Mouse (Mus musculus) spleen, postnatal 36 days (tissue): ENCODE results near the gene Cyp2j8.
"Not testable (repeated sequence)": the region's sequence is repeated elsewhere in the genome, so short reads cannot be mapped to it uniquely, and the experiment has no call there.

ENCODE experiments used
- DNase-seq, 2 experiments: peaks; one replicate each; pipeline ENCODE4 v3.0.0; 2022; ENCODE audit warnings: low spot score in 2 of 2, mixed read lengths in 1 of 2

Gene Cyp2j8

DNA sequence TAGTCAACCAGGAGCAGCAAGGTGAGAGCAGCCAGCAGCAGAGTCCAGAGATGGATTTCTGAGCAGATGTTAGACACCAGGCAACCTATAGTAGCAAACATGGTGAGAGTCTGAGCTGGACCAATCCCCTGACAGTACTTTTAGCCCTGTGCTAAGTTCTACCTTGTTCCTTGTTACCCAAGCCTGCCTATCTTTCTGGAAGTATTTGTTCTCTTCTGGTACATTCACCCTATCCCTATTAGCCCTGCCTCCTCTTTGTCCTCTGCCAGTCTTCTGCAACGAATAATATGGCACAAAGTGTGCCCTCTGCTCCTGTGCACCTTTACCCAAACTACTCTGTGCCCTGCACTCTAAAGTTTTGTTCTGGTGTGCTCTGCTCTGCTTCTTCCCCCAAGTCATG, at the start of gene Cyp2j8:
Gene Cyp2j8 (minus strand): TSS at position 101 of the 400 bp plus-strand sequence.
- no peak for DNase-seq

DNA sequence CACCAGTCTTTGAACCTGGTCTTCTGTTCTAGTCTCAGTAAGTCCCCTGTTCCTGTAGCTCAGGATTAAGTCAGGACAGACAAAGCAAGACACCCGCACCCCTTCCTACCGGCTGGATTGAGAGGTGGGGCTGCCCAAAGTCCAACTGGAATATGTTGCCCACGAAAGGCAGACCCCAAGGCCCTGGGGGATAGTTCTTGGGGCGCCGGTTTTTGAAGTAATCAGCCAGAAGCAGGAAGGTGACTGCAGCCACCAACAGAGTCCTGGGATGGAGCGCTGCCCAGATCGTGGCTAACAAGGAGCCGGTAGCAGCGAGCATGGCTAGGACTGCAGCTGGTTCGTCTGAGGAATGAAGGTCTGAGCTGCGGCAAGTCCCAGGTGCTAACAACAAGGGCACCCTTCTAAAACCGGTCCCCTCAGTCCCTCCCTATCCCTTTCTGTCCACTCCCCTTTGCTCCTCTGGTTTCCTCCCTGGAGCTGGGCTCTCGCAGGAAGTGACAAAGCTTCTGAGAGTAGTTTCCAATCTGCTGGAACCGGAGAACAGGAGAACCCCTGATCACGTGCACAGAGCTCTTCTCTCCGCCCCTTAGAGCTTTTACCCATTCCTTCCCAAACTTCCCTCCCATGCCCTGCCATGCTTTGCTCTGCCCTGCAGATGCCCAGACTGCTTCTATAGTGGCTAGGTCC, 46.1 kb upstream of the Cyp2j8 start, which contains the start of gene Cyp2j6:
Gene Cyp2j6 (minus strand): TSS at position 529 of the 687 bp plus-strand sequence.
- no peak for DNase-seq

DNA sequence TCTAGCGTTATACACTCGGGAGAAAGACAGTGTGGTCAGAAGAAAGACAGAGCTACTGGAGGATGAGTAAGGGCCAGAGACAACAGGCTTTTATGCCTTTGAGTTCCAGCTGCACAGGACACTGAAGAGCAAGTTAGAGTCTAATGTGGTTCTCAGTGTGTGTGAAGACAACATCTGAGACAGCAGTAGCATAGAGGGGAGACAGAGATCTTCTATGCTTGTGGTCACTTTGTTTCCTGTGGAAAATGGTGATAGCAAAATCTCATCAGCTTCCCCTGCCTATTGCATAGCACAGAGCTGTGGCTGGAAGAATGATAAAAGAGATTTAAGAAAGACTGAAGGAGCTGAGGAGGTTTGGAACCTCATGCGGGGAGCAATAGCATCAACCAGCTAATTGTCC, 44.4 kb upstream of the Cyp2j8 start:
- DNase-seq: no peak

DNA sequence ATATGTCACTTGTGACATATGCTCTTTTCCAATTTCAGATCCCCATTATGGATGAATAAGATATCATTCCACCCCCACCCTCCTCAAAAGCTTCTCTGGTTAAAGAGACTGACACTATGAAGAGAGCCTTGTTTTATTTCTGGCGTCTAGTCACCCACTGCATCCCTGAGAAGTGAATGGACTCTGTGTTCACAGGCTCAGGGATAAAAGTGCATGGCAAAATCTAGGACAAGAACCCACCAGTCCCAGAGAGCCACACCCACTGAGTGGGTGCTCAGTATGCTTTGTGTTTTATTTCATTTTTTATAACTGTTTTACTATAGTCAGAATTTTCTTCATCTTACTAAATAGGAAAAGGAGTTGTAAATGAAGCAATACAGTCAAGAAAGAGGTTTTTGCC, 38.8 kb upstream of the Cyp2j8 start:
- DNase-seq: no peak

DNA sequence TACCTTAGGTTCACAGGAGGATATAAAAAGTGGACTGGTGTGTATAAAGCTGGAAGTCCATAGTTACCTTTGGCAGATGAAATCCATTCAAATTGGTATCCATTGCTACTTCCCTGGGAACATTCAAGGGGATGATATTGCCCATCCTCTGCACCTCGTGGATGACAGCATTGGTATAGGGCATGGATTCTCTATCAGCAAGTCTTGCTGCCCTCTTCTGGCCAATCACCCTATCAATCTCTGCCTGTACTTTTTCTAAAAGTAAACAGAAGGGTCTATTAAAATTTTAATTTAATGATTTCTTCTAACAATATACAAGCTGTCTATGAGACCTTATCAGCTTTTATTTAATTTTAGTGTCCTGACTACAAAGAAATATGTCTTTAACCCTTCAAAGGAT, 18.6 kb upstream of the Cyp2j8 start:
- no peak for DNase-seq

DNA sequence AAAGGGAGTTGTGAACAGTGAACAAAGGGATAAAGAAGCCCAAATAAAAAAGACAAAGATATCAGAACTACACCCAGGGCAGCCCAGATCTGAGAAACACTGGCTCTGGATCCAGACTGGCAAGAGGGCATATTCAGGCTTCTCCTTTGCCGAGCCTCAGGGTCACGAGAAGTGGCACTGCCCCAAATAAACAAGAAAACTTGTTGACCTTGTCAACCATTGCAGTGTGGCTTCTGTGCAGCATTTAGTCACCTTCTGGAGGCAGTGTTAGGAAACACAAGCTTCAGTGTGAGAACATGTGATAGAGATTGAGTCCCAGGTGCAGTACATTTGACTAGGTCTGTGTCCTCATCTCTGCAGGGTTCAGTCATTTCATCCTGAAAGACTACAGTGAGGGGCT, 15.1 kb upstream of the Cyp2j8 start:
- no peak for DNase-seq

DNA sequence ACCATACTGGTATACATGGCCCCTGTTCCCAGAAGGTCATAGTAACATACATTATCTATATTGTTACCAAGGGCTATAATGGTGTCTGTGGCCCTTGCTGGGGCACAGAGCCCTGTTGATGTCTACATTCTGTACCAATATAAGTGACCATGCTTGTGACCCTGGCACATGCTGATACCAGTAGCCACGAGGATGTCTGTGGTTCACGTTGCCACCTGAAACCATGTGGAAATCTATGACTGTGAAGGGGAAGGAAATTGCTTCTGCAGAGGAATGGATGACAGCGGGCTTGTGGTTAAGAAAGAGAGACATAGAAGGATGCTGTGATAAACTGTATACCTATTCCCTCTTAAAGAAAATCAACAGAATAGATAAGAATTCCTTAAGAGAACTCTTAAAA, 2.9 kb upstream of the Cyp2j8 start:
- no peak for DNase-seq

DNA sequence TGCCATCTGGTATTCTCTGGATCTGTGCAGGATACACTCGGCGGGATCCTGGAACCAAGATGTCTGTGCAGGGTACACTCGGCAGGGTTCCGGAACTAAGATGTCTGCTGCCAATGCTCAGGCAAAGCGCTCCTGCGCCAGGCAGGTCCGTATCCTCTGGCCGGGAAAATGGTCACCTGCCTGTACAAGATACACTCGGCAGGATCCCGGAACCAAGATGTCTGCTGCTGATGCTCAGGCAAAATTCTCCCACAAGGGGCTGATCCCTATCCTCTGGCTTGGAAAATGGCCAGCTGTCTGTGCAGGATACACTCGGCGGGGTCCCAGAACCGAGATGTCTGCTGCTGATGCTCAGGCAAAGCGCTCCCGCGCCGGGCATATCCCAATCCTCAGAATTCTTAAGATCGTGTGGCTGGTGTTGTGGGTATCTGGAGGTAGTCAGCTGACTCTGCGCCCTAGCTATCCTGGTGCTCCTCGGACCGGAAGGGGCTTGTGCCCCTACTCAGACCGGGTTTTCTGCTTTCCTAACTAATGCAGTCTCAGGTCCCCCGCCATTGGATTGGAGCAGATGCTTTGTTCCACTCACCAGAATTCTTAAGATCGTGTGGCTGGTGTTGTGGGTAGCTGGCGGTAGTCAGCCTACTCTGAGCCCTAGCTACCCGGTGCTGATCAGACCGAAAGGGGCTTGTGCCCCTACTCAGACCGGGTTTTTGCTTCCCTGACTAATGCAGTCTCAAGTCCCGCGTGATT, 43.7 kb downstream of the Cyp2j8 start:
- DNase-seq: not testable (repeated sequence)
